Mouse (Mus musculus) spleen, postnatal 14 days (tissue): ENCODE measurements around the gene 1700020A23Rik.

Experiments
- DNase-seq, 2 experiments: peaks; one replicate each; pipeline ENCODE4 v3.0.0; 2021 to 2022; ENCODE audit warnings: low spot score in 2 of 2

The 1700020A23Rik gene

DNA sequence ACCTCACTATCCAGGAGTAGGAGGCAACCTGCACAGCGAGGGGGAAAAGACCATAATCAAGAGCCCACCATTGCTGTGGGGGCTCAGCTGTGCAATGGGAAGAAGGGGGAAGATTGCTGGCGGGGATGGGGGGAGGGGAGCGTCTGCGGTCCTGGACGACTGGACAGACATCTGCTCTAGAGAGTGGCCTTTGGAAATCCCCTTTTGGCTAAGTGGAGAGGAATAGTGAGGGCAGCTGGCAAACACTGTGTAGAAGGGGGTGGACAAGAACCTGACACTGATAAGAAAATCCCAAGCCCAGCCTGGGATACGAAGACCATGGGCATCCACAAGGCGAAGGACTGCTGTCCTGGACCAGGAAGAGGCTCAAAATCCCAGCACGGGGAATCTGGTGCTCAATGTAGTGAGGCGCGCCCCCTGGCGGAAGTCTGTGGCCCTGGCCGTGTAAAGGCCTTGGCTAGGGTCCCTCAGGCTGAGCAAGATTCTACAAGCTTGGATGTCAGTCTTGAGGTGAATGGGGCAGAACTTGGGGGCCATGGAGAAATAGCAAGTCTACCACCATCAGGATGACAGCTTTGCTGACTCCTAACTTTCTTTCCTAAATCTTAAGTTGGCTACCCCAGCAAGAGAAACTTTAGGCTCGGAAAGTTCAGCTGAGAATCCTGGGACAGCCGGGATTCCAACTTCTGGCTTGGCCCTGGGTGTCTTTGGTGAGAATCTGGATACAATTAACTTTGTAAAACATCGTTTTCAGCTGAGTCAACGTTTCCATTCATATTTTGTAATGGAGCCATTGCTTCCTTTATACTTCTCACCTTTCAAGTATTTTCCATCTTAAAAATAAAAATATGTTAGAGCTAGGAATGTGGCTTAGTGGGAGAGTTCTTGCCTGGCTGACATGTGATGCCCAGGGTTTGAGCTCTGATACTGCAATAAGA lies 6.8 kb downstream of the 1700020A23Rik start:
- peak; percentile 30 to 61 for DNase-seq

DNA sequence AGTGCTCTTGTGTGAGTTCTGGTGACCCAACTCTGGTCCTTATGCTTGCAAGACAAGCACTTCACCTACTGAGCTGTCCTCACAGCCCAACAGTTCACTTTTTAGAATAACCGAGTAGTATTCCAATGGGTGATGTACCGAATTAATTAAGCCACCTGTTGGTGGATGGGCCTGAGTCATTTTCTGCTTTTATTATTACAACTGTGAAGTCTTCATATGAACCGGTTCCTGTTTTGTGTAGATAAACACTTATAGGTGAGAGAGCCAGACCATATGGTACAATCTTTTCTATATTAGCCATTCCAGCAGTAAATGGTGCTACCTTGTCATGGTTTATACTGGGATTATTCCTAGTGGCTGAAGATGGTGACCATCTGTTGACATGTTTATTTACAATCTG lies 7.7 kb downstream of the 1700020A23Rik start:
- DNase-seq = no peak

DNA sequence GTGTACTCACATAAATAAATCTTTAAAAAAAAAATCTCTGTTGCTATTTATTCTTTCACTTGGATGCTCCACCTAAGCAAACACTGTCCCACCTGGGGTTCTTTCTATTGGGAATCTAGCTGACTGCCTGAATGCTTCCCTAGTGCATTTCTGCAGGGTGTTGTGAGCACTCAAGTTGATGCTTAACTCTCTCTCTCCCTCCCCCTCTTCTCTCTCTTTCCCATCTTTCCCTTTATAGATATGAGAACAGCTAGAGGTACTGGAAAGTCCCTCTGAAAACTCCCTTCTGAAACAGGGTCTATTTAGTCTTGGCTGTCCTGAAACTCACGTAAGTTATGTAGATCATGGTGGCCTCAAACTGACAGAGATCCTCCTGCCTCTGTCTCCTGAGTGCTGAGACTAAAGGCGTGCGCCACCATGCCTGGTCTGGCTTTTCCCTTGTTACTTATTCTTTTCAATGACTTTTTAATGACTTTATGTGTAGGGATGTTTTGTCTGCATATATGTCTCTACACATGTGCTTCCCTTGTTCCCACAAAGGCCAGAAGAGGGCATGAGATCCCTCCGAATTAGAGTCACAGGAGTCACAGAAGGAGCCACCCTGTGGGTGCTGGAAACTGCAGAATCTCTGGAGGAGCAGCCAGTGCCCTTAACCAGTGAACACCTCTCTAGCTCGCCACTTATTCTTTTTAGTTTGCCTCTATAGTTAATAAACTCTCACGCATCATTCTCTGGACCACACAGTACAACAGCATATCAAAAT lies 9.2 kb downstream of the 1700020A23Rik start:
- no peak for DNase-seq

DNA sequence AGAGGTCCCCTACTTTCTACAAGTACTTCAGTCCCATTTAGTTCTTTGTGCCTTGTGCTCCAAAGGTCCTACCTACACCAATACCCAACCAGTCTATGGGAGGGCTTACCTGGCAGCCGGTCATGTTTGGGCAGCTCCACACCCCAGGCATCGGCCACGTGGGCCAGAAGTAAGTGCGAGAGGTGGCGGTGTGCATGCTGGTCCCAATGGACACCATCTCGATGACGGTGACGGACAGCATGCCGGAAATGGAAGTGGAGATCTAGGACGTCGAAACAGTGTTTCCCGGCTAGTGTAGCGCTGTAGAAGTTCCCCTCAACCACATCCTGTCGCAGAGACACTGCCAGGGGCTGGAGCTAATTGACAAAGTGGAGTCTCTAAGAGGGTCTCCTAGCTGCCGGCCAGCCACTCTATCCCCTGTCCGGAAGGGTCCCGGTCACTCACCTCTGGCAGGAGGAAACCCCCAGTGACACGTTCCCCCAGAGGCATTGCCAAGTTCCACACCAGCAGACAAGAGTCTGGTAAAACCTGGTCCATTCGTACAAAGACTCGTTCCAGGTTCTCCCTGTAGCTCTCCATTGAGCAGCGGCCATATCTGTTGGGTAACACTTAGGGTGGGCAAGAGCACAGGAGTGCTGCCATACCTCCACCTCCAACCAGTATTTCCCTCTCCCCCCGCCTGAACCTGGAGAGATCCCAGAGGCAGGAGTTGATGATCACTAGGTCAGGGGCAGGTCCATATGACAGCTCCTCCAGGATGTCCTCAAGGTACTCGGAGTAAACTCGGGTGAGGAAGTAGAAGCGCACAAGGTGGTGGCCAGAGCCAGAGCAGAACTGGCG lies 16.9 kb downstream of the 1700020A23Rik start:
- no peak for DNase-seq

DNA sequence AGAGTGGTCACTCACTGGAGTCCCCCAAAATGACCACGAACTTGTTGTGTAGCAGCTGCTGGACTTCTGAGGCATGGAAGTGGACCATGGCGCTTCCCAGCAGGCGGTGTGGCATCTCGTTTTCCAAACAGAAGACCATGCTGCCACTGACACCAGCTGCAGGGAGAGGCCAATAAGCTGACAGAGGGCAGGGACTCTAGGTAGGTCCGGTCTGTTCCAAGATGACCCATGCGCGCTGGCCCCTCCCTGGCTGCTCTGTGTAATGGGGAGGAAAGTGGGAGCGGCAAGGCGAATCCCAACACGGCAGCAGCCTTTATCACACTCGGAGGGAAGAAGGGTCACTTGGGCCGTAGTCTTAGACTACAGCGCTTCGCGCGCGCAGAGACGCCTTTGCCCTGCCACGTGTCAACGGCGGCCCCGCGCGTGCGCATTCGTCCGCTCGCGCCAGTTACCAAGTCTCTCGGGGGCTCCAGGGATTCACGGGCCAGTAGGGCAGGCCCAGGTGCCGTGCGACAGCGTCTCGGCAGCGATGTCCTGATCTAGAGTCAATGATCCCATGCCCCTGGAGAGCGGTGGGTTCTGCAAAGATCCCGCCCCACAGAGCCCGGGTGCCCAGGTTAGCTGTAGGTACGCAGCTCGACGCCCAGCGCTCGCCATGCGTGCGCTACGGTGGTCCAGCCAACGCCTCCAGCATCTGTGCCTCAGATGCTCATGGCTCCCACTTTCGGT lies 18.5 kb downstream of the 1700020A23Rik start:
- DNase-seq = peak; percentile 59 to 68

DNA sequence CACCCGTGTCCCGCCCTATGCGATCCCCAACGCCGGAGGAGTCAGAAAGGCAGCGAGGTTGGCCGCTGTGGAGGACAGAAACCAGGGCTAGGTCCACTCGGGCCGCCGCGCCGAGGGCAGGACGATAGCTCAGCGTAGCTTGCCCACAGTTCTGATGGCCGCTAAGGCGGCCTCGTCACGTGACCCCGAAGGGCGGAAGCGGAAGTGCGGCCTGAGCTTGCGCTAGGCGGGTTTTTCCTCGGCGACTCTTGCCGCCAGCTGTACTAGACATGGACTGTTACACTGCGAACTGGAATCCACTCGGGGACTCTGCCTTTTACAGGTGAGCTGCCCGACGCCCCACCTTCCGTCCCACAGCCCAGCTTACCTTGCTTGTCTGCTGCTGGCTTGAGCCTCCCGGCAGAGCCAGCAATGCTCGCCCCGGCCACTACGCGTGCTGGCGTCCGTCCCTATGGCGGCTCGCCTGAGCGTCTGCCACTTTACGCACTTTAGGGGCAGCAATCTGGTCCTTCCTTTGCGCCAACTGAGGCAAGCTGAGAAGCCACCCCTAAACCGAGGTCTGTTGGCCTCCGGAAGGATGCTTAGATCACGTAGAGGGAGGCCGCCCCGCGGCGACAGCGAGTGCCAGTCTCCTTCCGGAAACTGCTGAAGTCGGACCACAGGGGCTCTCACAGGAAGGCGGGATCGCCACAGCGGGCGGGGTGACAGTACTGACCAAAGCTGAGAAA lies 19.2 kb downstream of the 1700020A23Rik start, which contains the start of the genes Vps16 and Pced1a:
Gene Vps16 (plus strand): TSS at position 214 of the 728 bp plus-strand sequence.
Gene Pced1a (minus strand): TSS at position 576 of the 728 bp plus-strand sequence.
- peak; percentile 80 to 89 for DNase-seq

DNA sequence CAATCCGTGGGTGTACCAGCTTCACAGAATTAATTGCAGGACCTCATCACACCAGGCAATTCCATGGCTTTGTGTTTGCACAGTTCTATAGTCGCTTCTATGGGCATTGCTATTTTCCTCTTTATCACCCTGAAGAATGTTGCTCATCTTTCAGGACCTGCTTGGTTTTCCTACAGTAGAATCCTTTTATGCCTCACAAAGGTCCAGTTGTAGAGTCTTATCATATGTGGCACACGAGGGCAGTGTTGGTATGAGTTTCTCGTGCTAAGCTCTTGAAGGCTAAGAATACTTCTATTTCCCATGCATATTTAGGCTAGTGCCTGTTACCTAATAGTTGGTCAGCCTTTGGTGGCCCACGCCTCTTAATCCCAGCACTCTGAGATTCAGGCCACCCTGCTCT lies 20.1 kb downstream of the 1700020A23Rik start:
- DNase-seq = no peak

DNA sequence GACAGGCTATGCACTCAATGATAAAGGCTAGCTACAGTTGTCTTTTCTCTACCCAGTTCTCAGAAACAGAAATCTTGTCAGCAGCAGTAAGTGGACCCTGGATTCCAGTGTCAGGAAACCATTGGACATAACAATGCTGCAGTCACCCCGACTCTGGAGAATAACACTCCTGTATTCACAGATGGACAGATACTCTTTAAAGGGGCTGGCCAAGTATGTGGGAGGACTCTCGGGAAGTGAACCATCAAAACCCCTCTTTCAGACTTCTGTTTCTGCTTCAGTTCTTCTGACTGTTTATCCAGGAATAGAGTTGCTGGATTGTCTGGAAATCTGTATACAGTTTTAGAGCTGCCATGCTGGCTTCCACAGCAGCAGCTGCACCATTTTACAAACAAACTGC lies 24.8 kb downstream of the 1700020A23Rik start:
- no peak for DNase-seq

DNA sequence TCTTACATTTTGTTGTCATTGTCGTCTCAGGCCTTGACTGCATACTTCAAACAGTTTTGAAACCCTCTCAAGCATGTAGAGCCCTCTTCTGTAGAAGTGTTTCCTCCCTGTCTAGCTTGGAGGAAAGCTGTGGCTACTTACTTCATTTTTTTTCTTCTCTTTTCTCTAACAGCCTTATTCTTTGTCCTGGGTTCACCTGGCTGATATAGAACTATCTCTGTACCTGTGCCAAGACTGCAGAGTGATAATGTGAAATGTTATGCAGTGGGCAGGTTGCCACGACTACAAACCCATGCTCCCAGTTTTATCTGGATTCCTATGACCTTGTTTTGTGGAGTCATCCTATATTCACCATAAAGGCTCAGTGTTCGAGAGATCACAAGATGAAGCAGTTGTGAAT lies 25.4 kb downstream of the 1700020A23Rik start:
- DNase-seq = no peak

DNA sequence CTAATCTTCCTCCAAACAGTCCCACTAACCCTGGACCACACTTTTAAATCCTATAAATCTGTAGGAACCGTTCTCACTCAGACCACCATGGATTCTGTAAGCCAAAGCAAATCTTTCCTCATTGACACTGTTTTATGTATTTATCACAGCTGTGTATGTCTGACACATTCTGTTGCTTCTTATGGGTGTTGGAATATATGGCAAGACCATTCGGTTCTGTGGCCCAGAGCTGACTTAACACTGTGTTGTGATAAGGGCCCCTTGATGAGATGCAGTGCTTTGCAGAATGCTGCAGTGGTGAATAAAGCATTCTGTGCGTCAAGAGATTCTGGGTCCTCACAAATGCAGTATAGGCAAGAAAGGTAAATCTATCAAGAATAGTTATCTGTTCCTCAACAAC lies 27.1 kb downstream of the 1700020A23Rik start:
- DNase-seq = no peak

DNA sequence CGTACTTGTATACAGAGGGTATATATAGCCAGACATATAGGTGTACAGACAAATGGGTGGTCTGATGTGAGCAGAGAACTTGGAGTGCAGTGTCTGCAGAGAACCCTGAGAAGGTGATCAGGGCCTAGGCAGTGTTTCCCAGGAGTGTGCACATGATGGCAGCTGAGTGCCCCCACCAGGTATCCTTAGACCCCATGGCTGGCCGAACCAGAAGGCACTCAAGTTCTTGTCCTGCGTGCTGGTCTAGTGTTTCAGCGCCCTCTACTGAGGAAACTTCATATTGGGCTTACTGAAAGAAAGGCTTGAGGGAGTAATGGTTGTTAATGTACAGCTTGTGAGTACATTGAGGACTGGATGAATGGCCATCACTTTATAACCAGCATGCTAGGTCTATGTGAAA lies 28.1 kb downstream of the 1700020A23Rik start:
- peak in 1 of 2 experiments; percentile 36 for DNase-seq

DNA sequence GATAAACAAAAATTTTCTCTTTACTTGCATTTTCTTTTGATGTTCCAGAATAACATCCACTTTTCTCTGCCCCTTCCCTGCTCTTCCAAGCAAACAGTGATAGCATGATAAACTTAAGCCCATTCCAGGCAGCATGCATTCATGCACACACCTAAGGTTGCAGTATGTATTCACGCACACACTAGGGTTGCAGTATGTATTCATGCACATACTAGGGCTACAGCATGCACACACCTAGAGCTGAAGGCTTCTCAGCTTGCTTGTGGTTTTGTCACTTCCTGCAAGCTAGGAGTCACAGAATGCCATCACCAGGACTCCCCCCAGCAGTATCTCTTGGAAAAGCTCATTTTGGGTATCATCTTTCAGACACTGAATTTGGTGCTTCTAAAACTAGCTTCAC lies 31.7 kb downstream of the 1700020A23Rik start:
- DNase-seq = no peak

DNA sequence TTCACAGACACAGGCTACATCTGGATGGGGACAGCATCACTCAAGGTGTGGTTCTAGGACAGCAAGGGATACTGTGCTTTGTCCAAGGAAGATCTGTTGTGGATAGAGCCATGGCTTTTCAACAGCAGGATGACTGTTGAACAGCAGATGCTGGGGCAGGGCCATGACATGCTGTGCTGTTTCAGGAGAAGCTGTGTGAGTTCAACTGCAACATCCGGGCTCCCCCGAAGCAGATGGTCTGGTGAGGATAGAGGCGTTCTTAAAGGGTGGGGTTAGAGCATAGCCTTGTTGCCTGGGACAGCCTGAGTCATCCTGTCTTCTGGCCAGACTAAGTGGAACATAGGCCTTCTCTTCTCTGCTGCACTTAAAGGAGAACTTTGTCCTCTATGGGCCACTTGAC lies 33.8 kb downstream of the 1700020A23Rik start:
- DNase-seq = no peak

DNA sequence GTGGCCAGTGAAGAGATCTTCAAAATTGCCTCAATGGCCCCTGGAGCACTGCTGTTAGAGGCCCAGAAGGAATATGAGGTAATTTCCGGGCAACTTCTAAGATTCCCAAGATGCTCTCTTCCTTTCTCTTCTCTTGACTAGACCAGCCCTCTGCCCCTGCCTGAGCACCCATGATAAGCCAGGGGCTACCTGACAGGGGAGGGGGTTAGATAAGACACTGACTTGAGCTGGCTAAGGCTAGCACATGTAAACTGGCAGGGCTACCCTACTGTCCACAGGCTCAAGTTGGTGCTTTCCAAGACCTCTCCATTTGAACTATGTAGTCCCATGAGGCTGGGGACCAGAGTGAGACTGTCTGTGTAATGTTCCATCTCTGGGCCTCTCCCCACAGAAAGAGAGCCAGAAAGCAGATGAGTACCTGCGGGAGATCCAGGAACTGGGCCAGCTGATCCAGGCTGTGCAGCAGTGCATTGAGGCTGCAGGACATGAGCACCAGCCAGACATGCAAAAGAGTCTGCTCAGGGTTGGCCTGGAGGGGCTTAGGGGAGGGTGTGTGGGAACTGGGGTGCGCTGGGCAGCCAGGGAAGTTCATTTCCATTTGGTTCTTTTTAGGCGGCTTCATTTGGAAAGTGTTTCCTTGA lies 34.9 kb downstream of the 1700020A23Rik start:
- no peak for DNase-seq

DNA sequence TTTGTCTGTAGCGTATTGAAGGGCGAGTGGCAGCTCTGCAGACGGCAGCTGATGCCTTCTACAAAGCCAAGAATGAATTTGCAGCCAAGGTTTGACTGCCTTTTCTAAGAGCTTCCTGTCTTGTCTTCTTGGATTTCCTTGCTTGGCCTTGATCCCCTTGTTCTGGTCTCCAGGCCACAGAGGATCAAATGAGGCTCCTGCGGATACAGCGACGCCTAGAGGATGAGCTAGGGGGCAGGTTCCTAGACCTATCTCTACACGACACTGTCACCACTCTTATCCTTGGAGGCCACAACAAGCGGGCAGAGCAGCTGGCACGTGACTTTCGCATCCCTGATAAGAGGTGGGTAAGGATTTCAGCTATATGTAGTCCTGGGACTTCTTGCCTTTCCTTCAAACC lies 37.1 kb downstream of the 1700020A23Rik start:
- DNase-seq = peak in 1 of 2 experiments; percentile 23

DNA sequence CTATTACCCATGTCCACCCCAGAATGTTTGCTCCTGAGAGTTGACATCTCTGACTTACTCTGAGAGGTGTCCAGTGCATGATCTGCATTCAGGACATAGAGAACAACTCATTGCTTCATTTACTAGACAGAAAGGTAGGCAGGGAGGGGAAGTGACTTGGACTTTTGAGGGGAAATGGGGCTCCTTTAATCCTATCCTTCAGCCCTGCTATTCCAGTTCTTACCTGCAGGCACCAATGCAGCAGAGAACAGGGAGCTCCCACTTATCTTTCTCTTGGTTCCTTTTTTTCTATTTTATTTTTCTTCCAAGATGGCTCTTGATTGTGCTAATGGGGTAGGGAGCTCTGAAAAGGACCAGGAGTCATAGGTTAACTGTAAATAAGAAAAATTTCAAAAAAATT lies 43.4 kb downstream of the 1700020A23Rik start:
- DNase-seq = no peak

DNA sequence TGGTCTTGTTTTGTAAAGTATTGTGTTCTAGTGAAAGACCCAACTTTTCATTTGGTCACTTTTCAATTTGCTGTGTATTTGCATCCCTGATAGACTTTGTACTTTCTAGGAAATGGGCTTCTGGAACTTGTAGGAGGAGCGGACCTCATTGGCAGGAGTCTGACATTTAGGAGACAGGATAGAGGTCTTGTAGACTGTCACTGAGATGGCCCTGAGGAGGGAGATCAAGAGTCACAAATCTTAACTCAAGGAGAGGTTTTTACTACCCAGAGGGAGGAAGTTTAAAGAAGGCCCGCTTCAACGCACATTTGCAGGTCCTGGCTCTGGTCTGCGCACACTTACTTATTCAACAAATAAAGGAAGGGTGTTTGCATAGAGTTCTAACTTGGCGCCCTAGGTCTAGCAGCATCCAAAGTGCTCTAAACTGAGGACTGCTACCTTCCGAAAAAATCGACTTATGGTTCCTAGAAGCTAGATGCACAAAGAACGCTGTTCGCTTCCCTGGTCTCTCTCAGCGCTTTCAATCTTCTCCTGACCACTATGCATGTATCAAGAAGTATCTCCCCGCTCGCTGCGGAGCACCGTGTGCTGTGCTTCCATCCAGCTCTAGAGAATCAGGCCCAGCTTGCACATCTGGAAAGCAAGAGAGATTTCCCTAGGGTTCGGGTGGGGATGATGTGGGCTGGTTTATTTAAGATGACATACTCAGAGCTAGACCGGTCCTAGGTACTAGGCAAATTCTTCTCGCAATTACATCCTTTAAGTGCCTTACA lies 44.1 kb downstream of the 1700020A23Rik start:
- DNase-seq = no peak

DNA sequence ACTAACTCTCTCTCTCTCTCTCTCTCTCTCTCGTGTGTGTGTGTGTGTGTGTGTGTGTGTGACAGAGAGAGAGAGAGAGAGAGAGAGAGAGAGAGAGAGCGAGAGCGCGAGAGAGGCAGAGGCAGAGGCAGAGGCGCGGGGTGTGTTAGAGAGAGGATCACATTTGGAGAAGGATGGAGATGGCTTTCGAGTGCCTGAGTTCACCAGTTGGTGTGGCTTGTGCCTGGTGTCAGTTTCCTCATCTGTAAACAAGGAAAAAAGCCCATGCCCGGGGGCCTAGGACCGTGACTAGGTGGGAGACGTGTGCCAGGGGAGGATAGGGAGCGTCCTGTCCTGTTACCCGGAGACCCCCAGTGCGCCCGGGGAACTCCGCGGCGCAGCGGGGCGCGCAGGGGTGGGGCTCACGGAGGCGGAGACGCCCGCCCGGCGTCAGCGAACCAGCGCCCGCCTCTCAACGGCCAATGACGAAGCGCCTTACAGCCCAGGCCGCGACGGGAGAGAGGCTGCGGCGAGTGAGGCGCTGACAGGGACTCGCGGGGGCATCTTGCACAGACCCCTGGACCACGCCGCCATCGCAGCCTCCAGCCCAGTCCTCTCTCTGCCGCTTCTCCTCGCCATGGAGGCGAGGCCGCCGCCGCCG lies 44.9 kb downstream of the 1700020A23Rik start, which contains the start of gene Ptpra:
Gene Ptpra (plus strand): TSS at position 485 of the 640 bp plus-strand sequence.
- DNase-seq = peak; percentile 87 to 89
